Mouse (Mus musculus) Muller cell, postnatal 12 days (primary cell): ENCODE measurements at regions not wholly inside any gene's neighbourhood (a gene's known extent, or its start where the extent isn't known, plus 50 kb on each side); places are given as distances from the start of the nearest gene placed in this dataset.

Experiments used
- DNase-seq: peaks from one replicate; pipeline ENCODE4 v3.0.0-alpha.2; 2015; ENCODE audit errors: inconsistent ontology term

DNA sequence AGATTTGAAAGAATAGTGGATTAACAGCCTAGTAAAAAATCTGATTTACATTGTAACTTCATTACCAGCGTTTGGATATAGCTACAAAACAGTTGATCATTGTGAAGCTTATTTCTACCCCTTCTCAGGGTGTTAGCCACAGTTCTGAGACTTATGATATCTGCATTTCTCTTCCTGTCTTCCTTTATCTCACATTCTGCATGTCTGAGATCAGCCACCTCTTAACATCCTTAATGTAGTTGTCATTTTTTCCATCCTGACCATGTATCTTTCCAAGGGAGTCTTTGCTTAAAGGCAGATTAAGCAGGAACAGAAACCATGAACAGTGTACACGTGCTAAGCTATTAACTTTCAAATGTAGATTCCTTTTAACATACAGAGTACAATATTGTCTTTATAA is 1278.2 kb downstream of the Kcnt2 start:
- no peak for DNase-seq

GRCm38 (mm10) chr1:141533160-141533559 is 1287.2 kb downstream of the Kcnt2 start:
- DNase-seq: peak; percentile 5
